Mouse (Mus musculus) heart, embryonic 15.5 days (tissue): ENCODE measurements around the gene Rimklb. TPM values are rescaled to one million over a fixed set of nuclear protein-coding genes. Genes with fewer than 3 reads are reported as not detected.

Experiments used
- ATAC-seq: fragments of 200-750 bp; cut with Nextera tagmentation; replicated peaks from 2 replicates; pipeline ENCODE4 v1.8.0; 2017; ENCODE audit warnings: low read depth, moderate TSS enrichment; ENCODE audit not compliant: insufficient number of reproducible peaks, insufficient read depth, low FRiP score
- H3K27ac ChIP-seq: fragments of 300-500 bp; sonication (generic); 2 replicates; pipeline ENCODE4 v1.5.1; 2015; ENCODE audit warnings: mild to moderate bottlenecking, inconsistent platforms
- H3K27me3 ChIP-seq: fragments of 300-500 bp; sonication (generic); 2 replicates; pipeline ENCODE4 v1.6.1; 2015; ENCODE audit warnings: inconsistent platforms
- H3K36me3 ChIP-seq: fragments of 300-500 bp; sonication (generic); 2 replicates; pipeline ENCODE4 v1.6.1; 2015; ENCODE audit warnings: mild to moderate bottlenecking, inconsistent platforms
- H3K4me1 ChIP-seq: fragments of 300-500 bp; sonication (generic); replicated peaks from 2 replicates; pipeline ENCODE4 v1.6.1; 2015; ENCODE audit warnings: inconsistent platforms
- H3K4me2 ChIP-seq: fragments of 300-500 bp; sonication (generic); 2 replicates; pipeline ENCODE4 v1.6.1; 2015; ENCODE audit warnings: inconsistent platforms, mild to moderate bottlenecking, moderate library complexity
- H3K4me3 ChIP-seq: fragments of 300-500 bp; sonication (generic); 2 replicates; pipeline ENCODE4 v1.5.1; 2015; ENCODE audit warnings: mild to moderate bottlenecking, inconsistent platforms
- H3K9ac ChIP-seq: fragments of 300-500 bp; sonication (generic); 2 replicates; pipeline ENCODE4 v1.6.1; 2015; ENCODE audit warnings: mild to moderate bottlenecking, inconsistent platforms
- H3K9me3 ChIP-seq: fragments of 300-500 bp; sonication (generic); replicated peaks from 2 replicates; pipeline ENCODE4 v1.6.1; 2016; ENCODE audit warnings: inconsistent platforms
- WGBS: fragments of 180-500 bp; shearing (Covaris S2); methylation state at CpG from one replicate; pipeline ENCODE4 v1.1.7; 2015; ENCODE audit warnings: mixed read lengths; 5-methylcytosine and 5-hydroxymethylcytosine counted together
- polyA plus RNA-seq: library from polyadenylated mRNA; unstranded; fragments of >200 nt; fragmentation: Nextera tagmentation; extraction: Ambion mirVana; gene quantifications from 2 replicates; pipeline ENCODE4 v1.2.1, GENCODE M21; 2015

Rimklb gene
- polyA plus RNA-seq, 1 experiment from 2014 or later: 0.94 TPM

DNA sequence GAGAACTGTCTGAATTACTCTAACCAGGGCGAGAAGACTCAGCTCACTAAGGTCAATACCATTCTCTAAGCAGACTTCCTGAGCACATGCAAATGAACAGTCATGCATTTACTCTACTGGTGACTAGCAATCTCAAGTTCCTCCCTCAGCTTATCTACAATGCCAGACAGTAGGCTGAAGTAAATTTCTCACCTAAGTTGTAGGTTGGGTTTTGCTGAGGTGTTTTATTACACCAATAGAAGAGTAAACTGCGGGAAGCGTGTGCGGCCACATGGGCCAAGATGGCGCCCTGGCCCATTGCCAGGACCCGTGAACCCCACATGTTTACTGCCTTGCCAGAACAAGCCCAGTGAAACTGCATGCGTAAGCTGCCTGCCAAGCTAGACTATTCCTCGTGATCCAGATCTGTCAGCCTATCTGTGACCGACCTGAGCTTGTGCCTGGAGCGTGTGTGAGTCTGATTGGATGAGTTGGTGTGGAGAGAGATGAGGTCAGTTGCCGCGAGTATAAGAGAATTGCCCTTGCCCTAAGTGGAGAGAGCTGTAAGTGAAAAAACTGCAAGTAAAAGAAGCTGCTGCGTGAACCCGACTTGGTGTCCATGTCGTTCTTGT, 29.4 kb downstream of the Rimklb start:
- no peak for ATAC-seq
- Histone ChIP-seq H3K9me3 (no peaks in the 10 kb centered on the region), H3K4me2 (no peak overlapping the region), H3K27me3 (no peaks in the 10 kb centered on the region), H3K4me1 (no peaks in the 10 kb centered on the region), H3K36me3 (no peaks in the 10 kb centered on the region), H3K27ac (no peak overlapping the region), H3K9ac (no peak overlapping the region), H3K4me3 (no peak overlapping the region)
- WGBS: 87% methylated on average over 15 of the region's 15 CpGs

DNA sequence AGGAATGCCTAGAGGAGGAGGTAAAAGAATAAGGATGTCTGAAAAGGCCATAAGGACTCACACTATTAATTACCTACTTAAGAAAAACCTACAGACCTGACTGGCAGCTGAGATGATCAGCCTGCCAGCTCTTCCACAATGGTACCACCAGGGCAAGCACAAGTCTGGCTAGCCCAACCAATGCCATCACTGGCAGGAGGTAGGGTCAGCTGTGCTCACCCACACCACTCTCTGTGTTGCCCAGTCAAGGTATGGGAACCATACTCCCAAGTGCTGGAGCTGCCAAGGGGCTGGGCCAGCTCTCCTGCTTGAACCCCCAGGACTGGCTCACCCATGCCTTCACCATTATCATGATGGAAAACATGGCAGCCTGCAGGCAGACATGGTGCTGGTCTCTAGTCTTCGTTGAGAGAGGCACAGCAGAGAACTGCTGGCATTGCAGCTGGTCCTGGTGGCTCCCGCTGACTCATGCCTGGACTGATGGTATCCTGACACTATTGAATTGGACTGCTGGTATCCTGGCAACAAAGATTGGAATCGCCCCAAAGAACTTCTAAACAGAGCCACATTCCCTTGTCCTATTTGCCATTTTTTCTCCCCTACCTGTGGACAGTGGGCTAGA, 32.4 kb downstream of the Rimklb start:
- H3K27me3 ChIP-seq: no peaks in the 10 kb centered on the region
- no peak overlapping the region for H3K4me2 ChIP-seq
- H3K4me1 ChIP-seq: no peaks in the 10 kb centered on the region
- no peak overlapping the region for H3K4me3 ChIP-seq
- WGBS: 78% methylated on average over 3 of the region's 3 CpGs
- no peak for ATAC-seq
- no peak overlapping the region for H3K27ac ChIP-seq
- no peak overlapping the region for H3K9ac ChIP-seq
- no peaks in the 10 kb centered on the region for H3K9me3 ChIP-seq
- no peaks in the 10 kb centered on the region for H3K36me3 ChIP-seq

DNA sequence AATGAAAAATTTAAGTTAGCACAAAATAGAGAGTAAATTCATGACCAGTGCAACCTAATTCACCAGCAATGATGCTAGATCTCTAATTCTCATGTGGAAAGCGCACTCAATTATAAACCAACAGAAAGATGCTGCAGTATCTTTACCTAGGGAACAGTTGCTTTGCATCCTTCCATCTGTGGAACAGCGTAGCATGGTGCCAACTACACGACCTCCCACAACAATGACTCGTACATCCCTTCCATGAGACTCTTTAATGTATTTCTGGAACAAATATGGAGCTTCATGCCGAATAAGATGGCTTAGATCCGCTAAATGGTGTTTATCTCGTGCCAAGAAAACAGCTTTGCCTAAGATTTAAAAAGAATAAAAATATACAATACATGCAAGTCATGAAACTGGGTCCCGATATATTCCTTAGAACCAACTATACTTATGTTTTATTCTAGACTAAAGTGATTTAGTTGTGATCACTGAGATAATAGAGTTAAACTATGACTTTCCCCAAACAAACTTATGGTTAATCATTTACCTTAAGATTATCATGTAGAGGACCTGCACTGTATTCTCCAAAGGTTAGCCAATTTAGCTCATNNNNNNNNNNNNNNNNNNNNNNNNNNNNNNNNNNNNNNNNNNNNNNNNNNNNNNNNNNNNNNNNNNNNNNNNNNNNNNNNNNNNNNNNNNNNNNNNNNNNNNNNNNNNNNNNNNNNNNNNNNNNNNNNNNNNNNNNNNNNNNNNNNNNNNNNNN, 39.4 kb downstream of the Rimklb start:
- H3K4me1 ChIP-seq: no peaks in the 10 kb centered on the region
- no peaks in the 10 kb centered on the region for H3K9me3 ChIP-seq
- no peak overlapping the region for H3K27ac ChIP-seq
- no peak overlapping the region for H3K4me2 ChIP-seq
- H3K36me3 ChIP-seq: no peaks in the 10 kb centered on the region
- H3K4me3 ChIP-seq: no peak overlapping the region
- H3K27me3 ChIP-seq: no peaks in the 10 kb centered on the region
- no peak overlapping the region for H3K9ac ChIP-seq
- WGBS: 87% methylated on average over 8 of the region's 8 CpGs
- no peak for ATAC-seq

DNA sequence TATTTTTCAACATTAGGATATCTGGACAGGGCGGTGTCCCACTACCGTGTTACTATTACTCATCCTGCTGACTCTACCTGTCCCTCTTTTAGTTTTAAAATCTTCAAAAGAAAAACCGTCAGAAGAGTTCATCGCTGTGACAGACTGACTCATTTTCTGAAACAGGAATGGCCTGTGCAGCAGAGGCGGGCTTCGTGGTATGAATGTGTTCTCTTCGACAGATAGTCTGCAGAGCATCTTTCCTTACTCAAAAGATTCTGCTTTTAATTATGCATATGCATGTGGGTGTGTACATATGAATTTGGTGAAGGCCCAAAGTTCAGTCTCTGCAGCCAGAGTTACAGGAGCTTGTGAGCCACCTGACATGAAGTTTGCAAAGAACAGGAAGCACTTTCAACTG, 50.7 kb downstream of the Rimklb start:
- H3K27me3 ChIP-seq: no peaks in the 10 kb centered on the region
- H3K27ac ChIP-seq: no peak overlapping the region
- WGBS: 91% methylated on average over 7 of the region's 7 CpGs

DNA sequence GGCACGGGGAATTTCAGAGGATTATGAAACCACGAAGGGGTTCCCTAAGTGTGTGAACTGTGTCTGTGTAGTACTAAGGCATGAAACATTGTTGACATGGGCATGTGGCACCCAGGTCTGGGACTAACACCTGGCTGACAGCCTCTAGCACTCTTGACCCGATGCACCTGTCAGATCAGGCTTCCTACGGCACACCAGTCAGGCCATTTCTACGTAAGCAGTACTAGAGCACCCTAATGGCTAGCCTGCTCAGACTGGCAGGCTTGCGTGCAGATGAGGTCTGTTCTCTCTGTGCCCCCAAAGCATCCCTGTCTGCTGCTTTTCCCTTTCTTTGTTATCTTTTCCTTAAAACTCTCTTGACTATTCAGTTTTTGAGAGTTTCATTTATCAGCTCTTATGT, 53.3 kb downstream of the Rimklb start:
- Histone ChIP-seq H3K9ac (no peak overlapping the region), H3K4me3 (no peak overlapping the region), H3K27ac (no peak overlapping the region), H3K4me1 (no peaks in the 10 kb centered on the region), H3K4me2 (no peak overlapping the region), H3K27me3 (no peaks in the 10 kb centered on the region), H3K9me3 (no peaks in the 10 kb centered on the region), H3K36me3 (no peaks in the 10 kb centered on the region)
- no peak for ATAC-seq
- 74% methylated on average over 6 of the region's 6 CpGs for WGBS

More for the DNA sequence above, 50.7 kb downstream of the Rimklb start:
- no peak overlapping the region for H3K4me2 ChIP-seq
- H3K9me3 ChIP-seq: no peaks in the 10 kb centered on the region
- no peak overlapping the region for H3K4me3 ChIP-seq
- no peak for ATAC-seq
- no peaks in the 10 kb centered on the region for H3K36me3 ChIP-seq
- no peaks in the 10 kb centered on the region for H3K4me1 ChIP-seq
- H3K9ac ChIP-seq: no peak overlapping the region

DNA sequence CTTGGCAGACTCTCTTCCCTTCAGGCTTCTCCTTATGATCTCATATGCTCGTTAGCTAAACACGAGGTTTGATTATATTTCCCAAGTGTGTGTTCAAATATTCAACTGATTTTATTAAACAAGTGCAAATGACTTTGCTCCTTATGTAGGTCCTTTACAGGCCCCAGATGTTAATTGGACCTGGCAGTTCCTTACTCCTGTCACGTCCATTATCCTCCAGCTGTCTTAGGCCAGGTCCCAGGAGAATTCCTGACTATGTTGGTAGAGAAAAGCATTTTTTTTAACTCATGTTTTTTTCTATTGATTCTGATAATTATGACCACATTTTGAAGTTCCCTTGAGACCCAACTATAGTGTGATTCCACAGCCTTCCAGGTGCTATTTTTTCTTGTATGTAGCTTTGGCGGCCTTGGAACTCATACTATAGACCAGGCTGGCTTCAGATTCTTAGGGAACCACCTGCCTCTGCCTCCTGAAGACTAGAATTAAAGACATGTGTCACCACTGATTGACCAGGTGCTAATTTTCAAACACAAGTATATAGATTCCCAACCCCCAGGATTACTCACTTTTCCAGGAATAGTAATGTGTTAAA, 57.8 kb downstream of the Rimklb start:
- Histone ChIP-seq H3K4me1 (no peaks in the 10 kb centered on the region), H3K9ac (no peak overlapping the region), H3K36me3 (no peaks in the 10 kb centered on the region), H3K27me3 (no peaks in the 10 kb centered on the region), H3K4me2 (no peak overlapping the region), H3K4me3 (no peak overlapping the region), H3K9me3 (no peaks in the 10 kb centered on the region), H3K27ac (no peak overlapping the region)
- ATAC-seq: no peak
- WGBS: 79% methylated on average over 4 of the region's 4 CpGs

DNA sequence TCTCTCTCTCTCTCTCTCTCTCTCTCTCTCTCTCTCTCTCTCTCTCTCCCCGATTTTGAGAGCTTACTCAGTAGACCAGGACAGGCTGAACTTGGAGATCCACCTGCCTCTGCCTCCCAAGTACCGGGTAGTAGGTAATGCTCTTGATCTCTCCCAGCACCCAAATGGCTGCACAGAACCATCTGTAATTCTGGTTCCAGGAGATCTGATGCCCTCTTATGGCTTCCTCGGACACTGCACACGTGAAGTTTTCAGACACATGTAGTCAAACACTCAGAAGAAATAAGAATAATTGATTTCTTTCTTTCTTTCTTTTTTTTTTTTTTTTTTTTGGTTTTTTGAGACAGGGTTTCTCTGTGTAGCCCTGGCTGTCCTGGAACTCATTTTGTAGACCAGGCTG, 59.3 kb downstream of the Rimklb start:
- Histone ChIP-seq H3K27me3 (no peaks in the 10 kb centered on the region), H3K36me3 (no peaks in the 10 kb centered on the region), H3K9ac (no peak overlapping the region), H3K9me3 (no peaks in the 10 kb centered on the region), H3K4me1 (no peaks in the 10 kb centered on the region), H3K4me2 (no peak overlapping the region), H3K4me3 (no peak overlapping the region), H3K27ac (no peak overlapping the region)
- ATAC-seq: no peak
- WGBS: 76% methylated on average over 4 of the region's 4 CpGs

DNA sequence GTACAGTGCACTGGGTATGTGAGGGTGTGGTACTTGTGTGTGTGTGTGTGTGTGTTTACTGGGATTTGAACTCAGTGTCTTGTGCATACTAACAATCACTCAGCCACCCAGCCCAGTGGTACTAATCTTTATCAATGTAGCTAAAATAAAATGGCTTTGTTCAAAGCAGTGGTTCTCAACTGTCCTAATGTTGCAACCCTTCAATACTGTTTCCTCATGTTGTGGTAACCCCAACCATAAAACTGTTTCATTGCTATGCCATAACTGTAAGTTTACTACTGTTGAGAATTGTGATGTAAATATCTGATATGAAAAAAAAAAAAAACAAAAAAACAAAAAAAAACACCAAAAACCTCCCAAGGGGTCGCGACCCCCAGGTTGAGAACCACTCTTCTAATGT, 63.3 kb downstream of the Rimklb start:
- no peak for ATAC-seq
- Histone ChIP-seq H3K4me3 (no peak overlapping the region), H3K27ac (no peak overlapping the region), H3K4me1 (no peaks in the 10 kb centered on the region), H3K4me2 (no peak overlapping the region), H3K9ac (no peak overlapping the region), H3K27me3 (no peaks in the 10 kb centered on the region), H3K9me3 (no peaks in the 10 kb centered on the region), H3K36me3 (no peaks in the 10 kb centered on the region)
- WGBS: 86% methylated on average over 2 of the region's 2 CpGs

DNA sequence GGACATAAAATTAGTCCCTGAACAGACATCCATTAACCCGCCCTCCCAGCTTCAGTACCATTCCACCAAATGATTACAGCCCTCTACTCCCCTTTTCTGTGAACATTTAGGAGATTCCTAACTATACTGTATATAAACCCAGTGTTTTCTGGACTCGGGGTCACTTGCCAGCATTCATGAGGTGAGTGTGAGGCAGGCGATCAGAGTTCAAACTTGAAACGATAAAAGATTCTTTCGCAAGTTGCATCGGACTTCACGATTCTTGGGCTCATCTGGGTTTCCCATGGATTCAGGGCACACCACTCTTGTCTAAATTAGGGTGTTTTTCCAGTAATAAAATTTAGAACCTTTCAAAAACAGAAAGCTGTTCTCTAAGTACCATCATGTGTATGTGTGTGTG, 71.1 kb downstream of the Rimklb start:
- ATAC-seq: no peak
- H3K4me1 ChIP-seq: no peaks in the 10 kb centered on the region
- H3K4me2 ChIP-seq: no peak overlapping the region
- 84% methylated on average over 7 of the region's 7 CpGs for WGBS
- H3K4me3 ChIP-seq: no peak overlapping the region
- H3K9ac ChIP-seq: no peak overlapping the region
- no peak overlapping the region for H3K27ac ChIP-seq
- H3K9me3 ChIP-seq: no peaks in the 10 kb centered on the region; the same call in 1 of the 2 replicates
- no peaks in the 10 kb centered on the region for H3K27me3 ChIP-seq
- no peaks in the 10 kb centered on the region for H3K36me3 ChIP-seq

DNA sequence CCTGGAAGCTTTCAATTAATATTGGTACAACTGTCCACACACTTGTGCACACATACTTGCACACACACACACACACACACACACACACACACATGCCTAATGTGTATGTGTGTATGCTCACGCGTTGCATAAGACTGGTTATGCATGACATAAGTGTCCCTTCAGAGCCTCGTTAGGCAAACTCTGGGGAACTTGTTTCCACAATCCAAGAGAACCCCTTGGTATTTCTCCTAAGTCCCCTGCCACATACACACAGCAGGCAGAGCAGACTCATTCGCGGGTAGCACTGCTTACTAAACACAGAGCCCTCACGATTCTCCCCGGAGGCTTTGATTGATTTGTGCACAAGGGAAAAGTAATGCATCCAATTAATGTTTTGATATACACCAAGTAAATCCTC, 81.5 kb downstream of the Rimklb start:
- Histone ChIP-seq H3K4me2 (no peak overlapping the region), H3K27me3 (no peaks in the 10 kb centered on the region), H3K9ac (no peak overlapping the region), H3K36me3 (no peaks in the 10 kb centered on the region), H3K4me3 (no peak overlapping the region), H3K9me3 (no peaks in the 10 kb centered on the region), H3K27ac (no peak overlapping the region), H3K4me1 (no peaks in the 10 kb centered on the region)
- 76% methylated on average over 7 of the region's 7 CpGs for WGBS
- no peak for ATAC-seq

DNA sequence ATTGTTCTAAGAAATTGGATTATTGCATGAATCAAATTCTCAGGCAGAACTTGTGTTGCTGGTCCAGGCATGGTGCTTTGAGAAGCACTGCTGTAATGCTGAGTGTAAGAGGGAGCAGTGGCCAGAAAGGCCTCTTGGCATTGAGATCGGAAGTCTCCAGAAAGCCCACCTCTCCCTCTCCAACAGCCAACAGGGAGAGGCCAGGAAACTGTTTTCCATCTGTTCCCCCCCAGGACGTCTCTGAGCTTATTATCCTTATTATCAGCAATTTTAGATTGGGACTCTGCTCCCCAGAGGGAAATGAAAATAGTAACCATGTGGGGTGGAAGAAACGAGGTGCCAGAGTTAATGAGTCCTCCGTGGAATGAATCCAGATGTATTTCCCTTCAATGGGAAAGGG, 82.2 kb downstream of the Rimklb start:
- Histone ChIP-seq H3K36me3 (no peaks in the 10 kb centered on the region), H3K27me3 (no peaks in the 10 kb centered on the region), H3K9me3 (no peaks in the 10 kb centered on the region), H3K27ac (no peak overlapping the region), H3K4me2 (no peak overlapping the region), H3K4me1 (no peaks in the 10 kb centered on the region), H3K9ac (no peak overlapping the region), H3K4me3 (no peak overlapping the region)
- no peak for ATAC-seq
- WGBS: 44% methylated on average over 4 of the region's 4 CpGs
